Mouse (Mus musculus) thymus, adult 2 months (tissue): ENCODE results near the gene Rfesd.

Experiments used
- CTCF ChIP-seq: fragments of 200-500 bp; IDR thresholded peaks from 2 replicates; pipeline ENCODE4 v1.5.1; 2012; ENCODE audit warnings: mild to moderate bottlenecking, control low read depth, low read length, moderate library complexity, borderline replicate concordance; ENCODE audit not compliant: control insufficient read depth, poor library complexity, insufficient read depth; ENCODE audit errors: extremely low read depth
- POLR2A ChIP-seq: fragments of 200-500 bp; IDR thresholded peaks from 2 replicates; pipeline ENCODE4 v1.6.1; 2012; ENCODE audit warnings: mild to moderate bottlenecking, low read length, control low read depth, moderate library complexity; ENCODE audit not compliant: control insufficient read depth, poor library complexity, insufficient read depth; ENCODE audit errors: extremely low read depth

DNA sequence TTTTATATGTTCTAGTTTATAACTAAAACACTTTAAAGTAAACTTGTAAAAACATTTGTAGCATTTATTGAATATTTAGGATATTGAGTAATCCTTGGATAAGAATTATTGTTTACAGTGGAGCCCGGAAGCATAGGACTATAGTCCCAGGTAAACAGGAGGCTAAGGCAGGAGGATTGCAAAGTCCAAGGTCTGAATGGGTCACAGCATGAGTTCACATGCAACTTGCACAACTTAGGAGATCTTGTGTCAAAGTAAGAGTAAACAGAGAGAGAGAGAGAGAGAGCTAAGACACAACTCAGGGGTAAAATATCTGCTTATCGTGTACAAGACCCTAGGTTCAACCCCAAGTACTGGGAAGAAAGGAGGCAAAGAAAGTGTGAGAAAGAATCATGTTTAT lies 41.9 kb downstream of the Rfesd start:
- TF ChIP-seq POLR2A (no peak), CTCF (no peak)
